Mouse (Mus musculus) left cerebral cortex, adult 18-20 months (tissue): ENCODE measurements around the gene Cers4. TPM values are rescaled to one million over a fixed set of nuclear protein-coding genes. Genes with fewer than 3 reads are reported as not detected.

ENCODE experiments used
- DNase-seq, 2 experiments: peaks; one replicate each; pipeline ENCODE4 v3.0.0; 2021 to 2022; ENCODE audit warnings: low spot score in 2 of 2, mixed read lengths in 1 of 2
- long read RNA-seq, 2 experiments: library from polyadenylated mRNA; stranded (forward); transcript quantifications; one replicate each; pipeline ENCODE4 v2.0.0; 2021
- total RNA-seq, 2 experiments: library from RNA; stranded (reverse); gene quantifications; 2 replicates each; pipeline ENCODE4 v1.2.3; 2021

Gene Cers4
- total RNA-seq = 10 to 100 TPM; 43.6 to 48.1 TPM
- long read RNA-seq, experiment 1, full-length matches to known transcripts = 13 of 30 reads
- long read RNA-seq, experiment 1, partial matches to known transcripts = 4 of 30 reads
- long read RNA-seq, experiment 1, other reads (novel, unspliced or antisense) = 13 of 30 reads
- long read RNA-seq, experiment 2, full-length matches to known transcripts = 14 of 32 reads
- long read RNA-seq, experiment 2, partial matches to known transcripts = 4 of 32 reads
- long read RNA-seq, experiment 2, other reads (novel, unspliced or antisense) = 14 of 32 reads

- peak; percentile 83 to 84 for DNase-seq
These were observed at the start of gene Cers4 for GRCm38 (mm10) chr8:4492851-4493685. Cers4 (plus strand) TSS chr8:4493026.

DNA sequence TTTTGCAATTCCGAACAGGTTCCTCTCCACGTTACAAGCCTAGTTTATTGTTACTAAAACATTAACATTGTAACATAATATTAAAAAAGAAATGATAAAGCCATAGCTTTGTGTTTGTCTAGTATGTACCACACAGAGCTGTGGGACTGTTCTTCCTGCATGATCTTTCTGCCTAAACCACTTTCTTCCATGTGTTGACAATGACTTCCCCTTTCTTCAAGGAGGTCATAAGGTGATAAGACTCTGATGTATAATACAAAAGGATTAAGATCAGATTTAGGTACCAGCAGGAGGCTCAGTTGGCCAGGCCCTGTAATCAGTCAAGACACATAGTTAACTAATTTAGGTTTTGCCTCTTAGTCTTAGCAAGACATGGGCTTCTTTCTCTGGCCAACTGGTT is 34.7 kb upstream of the Cers4 start:
- DNase-seq = no peak

DNA sequence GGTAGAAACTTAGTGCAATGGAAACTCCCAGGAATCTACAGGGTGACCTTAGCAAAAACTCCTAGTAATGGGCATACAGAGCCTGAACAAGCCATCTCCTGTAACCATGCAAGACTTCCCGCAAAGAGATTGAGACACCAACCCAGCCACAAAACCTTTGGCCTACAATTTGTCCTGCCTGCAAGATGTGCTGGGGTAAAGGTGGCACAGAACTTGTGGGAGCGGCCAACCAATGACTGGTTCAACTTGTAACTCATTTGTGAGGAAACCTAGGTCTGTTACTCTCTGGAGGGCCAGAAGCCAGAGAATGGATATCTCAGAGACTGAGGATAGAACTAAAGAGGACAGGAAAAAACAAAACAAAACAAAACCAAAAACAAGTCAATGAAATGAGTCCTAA is 29.8 kb upstream of the Cers4 start:
- DNase-seq = no peak

GRCm38 (mm10) chr8:4474419-4475187 is 18.2 kb upstream of the Cers4 start:
- no peak for DNase-seq

- no peak for DNase-seq
These were observed 11.7 kb upstream of the Cers4 start for GRCm38 (mm10) chr8:4481154-4481553.

DNA sequence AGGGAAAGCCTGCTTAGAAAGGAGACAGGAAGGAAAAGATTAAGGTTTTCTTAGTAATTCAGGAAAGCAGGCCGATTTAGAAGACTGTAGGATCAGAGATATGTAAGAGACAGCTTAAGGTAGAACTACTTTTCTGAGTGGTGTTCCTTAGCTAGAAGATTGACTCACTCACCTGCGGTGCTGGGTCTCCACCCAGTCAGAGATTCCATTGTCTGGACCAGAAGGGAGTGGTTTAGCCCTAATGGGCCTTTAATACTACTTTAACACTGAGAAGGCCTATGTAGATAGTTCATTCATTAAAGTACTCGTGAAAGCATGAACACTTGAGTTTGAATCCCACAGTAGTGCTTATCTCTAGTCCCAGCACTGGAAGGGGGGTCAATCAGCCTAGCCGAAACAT is 11.2 kb upstream of the Cers4 start:
- DNase-seq = no peak

DNA sequence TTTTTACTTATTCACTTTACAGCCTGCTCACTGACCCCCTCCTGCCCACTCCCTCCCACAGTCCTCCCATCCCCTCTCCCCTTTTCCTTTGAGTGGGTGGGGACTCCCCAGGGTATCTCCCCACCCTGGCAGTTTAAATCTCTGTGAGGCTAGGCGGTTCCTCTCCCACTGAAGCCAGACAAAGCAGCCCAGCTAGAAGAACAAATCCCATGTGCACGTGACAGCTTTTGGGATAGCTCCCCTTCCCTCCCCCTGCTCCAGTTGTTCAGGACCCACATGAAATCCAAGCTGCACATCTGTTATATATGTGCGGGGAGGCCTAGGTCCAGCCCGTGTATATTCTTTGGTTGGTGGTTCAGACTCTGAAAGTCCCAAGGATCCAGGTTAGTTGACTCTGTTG is 10.3 kb upstream of the Cers4 start:
- DNase-seq = no peak

DNA sequence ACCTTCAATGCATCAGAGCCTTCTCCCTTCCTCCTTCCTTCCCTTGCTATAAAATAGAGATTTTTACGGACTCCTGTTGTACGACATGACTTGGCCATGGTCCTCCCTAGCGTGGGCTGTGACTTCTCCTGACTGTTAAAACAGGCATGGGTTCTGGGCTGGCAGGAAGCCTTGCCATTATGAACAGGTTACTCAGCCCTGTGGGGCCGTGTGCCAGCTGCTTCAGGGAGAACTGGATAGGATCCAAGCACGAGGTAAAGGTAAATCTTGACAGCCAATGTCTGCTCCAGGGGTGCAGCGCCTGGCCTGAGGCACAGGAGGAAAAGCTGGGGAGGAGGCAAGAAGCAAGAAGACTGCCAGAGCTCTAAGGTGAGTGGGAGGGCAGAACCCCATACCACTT is 9.5 kb upstream of the Cers4 start:
- no peak for DNase-seq

- DNase-seq = peak; percentile 66 to 80
These were observed 1.0 kb downstream of the Cers4 start for GRCm38 (mm10) chr8:4493686-4494440.

DNA sequence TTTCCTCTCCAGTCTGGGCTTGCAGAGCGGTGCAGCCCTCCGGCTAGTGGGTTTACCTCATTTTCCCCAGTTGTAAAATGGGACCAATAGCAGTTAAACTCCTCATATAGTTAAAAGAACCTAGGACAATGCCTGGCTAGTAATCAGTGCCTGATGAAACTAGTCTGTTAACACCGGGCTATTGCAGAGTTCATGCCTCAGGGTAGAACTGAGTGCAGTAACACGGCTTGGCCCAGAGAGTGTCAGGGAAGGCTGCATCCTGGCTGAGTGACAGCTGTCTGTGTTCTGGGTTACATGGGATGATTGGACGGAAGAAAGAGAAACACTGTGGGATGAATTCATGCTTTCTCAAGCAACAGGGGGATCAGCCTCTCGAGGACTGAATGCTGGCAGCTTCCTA is 3.1 kb downstream of the Cers4 start:
- DNase-seq = no peak

GRCm38 (mm10) chr8:4497610-4498009 is 4.8 kb downstream of the Cers4 start:
- no peak for DNase-seq

DNA sequence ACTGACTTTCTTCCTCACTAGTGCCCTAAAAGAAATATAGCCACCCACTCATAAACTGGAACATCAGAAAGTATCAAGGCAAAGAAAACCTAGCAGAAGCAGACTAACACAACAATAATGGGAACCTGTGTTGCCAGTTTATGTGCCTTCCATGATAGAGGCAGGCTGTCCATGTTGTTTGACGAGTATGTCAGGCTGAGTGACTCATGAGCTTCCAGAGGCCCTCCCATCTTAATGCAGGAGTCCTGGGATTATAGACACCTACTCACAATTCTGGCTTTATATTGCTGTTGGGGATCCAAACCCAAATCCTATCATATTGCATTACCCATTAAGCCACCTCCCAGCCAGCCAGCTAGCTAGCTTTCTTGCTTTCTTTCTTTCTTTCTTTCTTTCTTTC is 12.5 kb downstream of the Cers4 start:
- DNase-seq = no peak

DNA sequence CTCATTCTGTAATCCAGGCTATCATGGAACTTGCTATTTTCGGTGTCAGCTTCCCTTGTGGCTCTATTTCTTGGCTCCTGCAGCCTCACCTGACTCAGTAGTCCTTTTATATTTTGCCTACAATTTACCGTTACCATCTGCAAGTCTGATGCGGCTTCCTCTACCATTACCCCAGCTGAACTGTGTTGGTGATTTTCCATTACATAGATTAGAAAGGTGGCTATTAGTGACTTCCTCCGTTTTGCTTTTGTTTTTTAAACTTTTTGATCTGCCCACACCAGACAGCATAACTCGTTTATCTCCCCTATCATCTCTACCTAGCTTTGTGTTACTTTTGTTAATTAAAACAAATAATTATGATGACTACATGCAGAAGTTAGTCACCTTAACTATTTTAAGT is 14.7 kb downstream of the Cers4 start:
- no peak for DNase-seq

GRCm38 (mm10) chr8:4510824-4511223 is 18.0 kb downstream of the Cers4 start:
- DNase-seq = no peak

- no peak for DNase-seq
These were observed 18.7 kb downstream of the Cers4 start for GRCm38 (mm10) chr8:4511429-4512115.

- no peak for DNase-seq
These were observed 19.3 kb downstream of the Cers4 start for GRCm38 (mm10) chr8:4512116-4512495.

- peak; percentile 23 to 32 for DNase-seq
These were observed 23.3 kb downstream of the Cers4 start for GRCm38 (mm10) chr8:4516162-4516561.

DNA sequence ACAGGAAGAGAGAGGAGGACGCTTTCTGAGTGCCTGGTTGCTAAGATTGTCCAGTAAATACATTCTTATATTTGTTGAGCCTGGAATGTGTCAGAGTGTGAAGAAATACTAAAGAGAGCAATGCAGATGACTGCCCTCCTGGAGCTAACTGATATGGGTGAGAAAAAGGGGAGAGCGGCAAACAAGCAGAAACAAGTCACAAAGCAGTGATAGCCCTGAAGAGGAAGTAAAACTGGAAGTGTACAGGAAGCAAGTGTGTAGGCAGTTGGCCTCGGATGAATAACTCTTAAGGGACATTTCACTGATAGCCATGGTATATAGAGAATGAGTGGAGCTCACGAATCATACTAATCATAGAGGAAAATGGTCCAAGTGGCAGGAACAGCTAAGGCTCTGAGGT is 28.6 kb downstream of the Cers4 start:
- no peak for DNase-seq

GRCm38 (mm10) chr8:4523525-4523924 is 30.7 kb downstream of the Cers4 start:
- DNase-seq = no peak
